Mouse (Mus musculus) forebrain, embryonic 11.5 days (tissue): ENCODE results near the gene Usf2. TPM values are rescaled to one million over a fixed set of nuclear protein-coding genes. Genes with fewer than 3 reads are reported as not detected.
A peak's percentile ranks its signal among the peaks of the same experiment; 100 is the strongest.

ENCODE experiments used
- ATAC-seq: fragments of 200-750 bp; cut with Nextera tagmentation; replicated peaks from 2 replicates; pipeline ENCODE4 v1.8.0; 2017; ENCODE audit warnings: moderate TSS enrichment; ENCODE audit not compliant: low FRiP score
- DNase-seq: peaks from one replicate; pipeline ENCODE4 v3.0.0-alpha.2; 2017; ENCODE audit warnings: low spot score
- H3K27ac ChIP-seq: fragments of 300-500 bp; sonication (generic); 2 replicates; pipeline ENCODE4 v1.5.1; 2014; ENCODE audit warnings: low read depth, low read length
- H3K27me3 ChIP-seq: fragments of 300-500 bp; sonication (generic); 2 replicates; pipeline ENCODE4 v1.6.1; 2014; ENCODE audit warnings: mild to moderate bottlenecking, low read length, mixed read lengths; ENCODE audit not compliant: control insufficient read depth, insufficient read depth
- H3K36me3 ChIP-seq: fragments of 300-500 bp; sonication (generic); 2 replicates; pipeline ENCODE4 v1.6.1; 2014; ENCODE audit warnings: mild to moderate bottlenecking, low read length, moderate library complexity, mixed read lengths; ENCODE audit not compliant: control insufficient read depth, insufficient read depth
- H3K4me1 ChIP-seq: fragments of 300-500 bp; sonication (generic); replicated peaks from 2 replicates; pipeline ENCODE4 v1.6.1; 2014; ENCODE audit warnings: low read length, mixed read lengths; ENCODE audit not compliant: control insufficient read depth, insufficient read depth
- H3K4me2 ChIP-seq: fragments of 300-500 bp; sonication (generic); 2 replicates; pipeline ENCODE4 v1.6.1; 2014; ENCODE audit warnings: low read depth, mild to moderate bottlenecking, low read length, moderate library complexity, mixed read lengths; ENCODE audit not compliant: severe bottlenecking
- H3K4me3 ChIP-seq: fragments of 300-500 bp; sonication (generic); 2 replicates; pipeline ENCODE4 v1.5.1; 2014; ENCODE audit warnings: low read depth, low read length
- H3K9ac ChIP-seq: fragments of 300-500 bp; sonication (generic); 2 replicates; pipeline ENCODE4 v1.6.1; 2014; ENCODE audit warnings: low read length
- H3K9me3 ChIP-seq: fragments of 300-500 bp; sonication (generic); 2 replicates; pipeline ENCODE4 v1.6.1; 2016; ENCODE audit warnings: low read length, mixed read lengths; ENCODE audit not compliant: control insufficient read depth
- WGBS: fragments of 180-500 bp; shearing (Covaris S2); extraction: QIAGEN DNeasy Blood & Tissue Kit; methylation state at CpG from one replicate; pipeline ENCODE4 v1.1.7; 2014; 5-methylcytosine and 5-hydroxymethylcytosine counted together
- polyA plus RNA-seq: library from polyadenylated mRNA; unstranded; fragments of >200 nt; fragmentation: Nextera tagmentation; extraction: Ambion mirVana; gene quantifications from 2 replicates; pipeline ENCODE4 v1.2.1, GENCODE M21; 2014

The Usf2 gene
- polyA plus RNA-seq, 1 experiment from 2014 or later: 29.3 TPM

DNA sequence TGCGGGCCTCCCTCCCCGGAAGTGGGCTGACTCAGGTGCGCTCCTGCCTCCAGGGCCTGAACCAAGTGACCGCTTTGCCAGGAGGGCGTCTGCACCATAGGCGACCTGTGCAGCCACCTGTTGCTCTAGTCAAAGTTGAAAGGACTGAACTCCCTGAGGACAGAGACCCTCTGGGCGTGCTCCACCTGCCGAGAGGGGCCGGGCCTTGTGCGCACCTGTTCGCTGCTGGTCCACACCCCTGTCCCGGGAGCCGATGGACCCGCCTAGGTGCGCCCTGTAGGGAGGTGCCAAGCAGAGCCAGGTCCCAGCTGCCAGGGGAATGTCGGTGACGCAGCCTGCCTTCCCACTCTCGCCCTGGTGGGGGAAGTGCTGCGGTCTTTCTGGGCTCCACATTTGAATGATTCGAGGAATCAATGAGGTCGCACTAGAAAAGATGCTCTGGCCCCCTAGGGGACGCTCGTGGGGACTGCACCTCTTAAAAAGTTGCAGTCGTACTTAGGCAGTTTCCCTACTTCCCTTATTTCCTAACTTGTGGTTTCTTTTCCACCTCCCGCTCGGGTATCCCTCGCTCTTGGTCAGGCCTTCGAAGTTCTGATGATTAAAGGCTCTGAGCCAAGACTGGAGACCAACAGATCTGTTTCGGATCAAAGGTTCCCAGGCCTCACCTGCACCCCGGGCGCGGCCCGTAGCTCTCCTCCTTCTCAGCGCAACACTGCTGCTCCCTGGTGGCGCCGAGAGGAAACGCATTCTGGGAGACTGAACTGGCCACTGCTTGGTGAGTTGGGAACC, 17.1 kb upstream of the Usf2 start, which contains the start of gene Fam187b:
TSS of gene Fam187b (plus strand) at position 290 of the 789 bp plus-strand sequence.
- peak within 1 kb of the TSS; percentile 67 for H3K9ac ChIP-seq
- ATAC-seq: peak; percentile 89
- no peak within 1 kb of the TSS for H3K27ac ChIP-seq
- peak within 1 kb of the TSS; percentile 78 for H3K4me2 ChIP-seq
- WGBS: under 1% methylated on average over 37 of the region's 37 CpGs
- no peaks in the 10 kb centered on the region; the same call in 1 of the 2 replicates for H3K36me3 ChIP-seq
- peak within 1 kb of the TSS; percentile 48 for H3K4me3 ChIP-seq
- peaks cover 4% of the 10 kb centered on the region; the same call in 1 of the 2 replicates for H3K4me1 ChIP-seq
- no peaks in the 10 kb centered on the region; the same call in 1 of the 2 replicates for H3K27me3 ChIP-seq
- H3K9me3 ChIP-seq: no peaks in the 10 kb centered on the region
- peak; percentile 92 for DNase-seq

DNA sequence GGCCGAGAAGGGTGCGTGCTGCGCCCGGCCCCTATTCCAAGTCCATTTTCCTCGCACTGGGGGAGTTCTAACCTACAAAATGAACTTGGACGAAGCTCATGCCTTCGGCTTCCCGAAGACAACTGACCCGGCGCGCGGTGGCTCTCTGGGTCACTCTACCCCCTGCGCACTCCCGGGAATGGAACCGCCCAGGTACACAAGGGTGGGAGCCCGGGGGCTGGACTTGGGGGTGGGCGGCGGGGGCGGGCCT, 16.6 kb upstream of the Usf2 start, which contains the start of gene Lsr:
TSS of gene Lsr (minus strand) at position 214 of the 250 bp plus-strand sequence.
- peak; percentile 81 for DNase-seq
- ATAC-seq: peak; percentile 78
- no peaks in the 10 kb centered on the region; the same call in 1 of the 2 replicates for H3K36me3 ChIP-seq
- H3K9me3 ChIP-seq: no peaks in the 10 kb centered on the region
- H3K27ac ChIP-seq: no peak within 1 kb of the TSS
- WGBS: 0% methylated on average over 19 of the region's 19 CpGs
- H3K4me1 ChIP-seq: peaks cover 4% of the 10 kb centered on the region; the same call in 1 of the 2 replicates
- peak within 1 kb of the TSS; percentile 67 for H3K9ac ChIP-seq
- peak within 1 kb of the TSS; percentile 48 for H3K4me3 ChIP-seq
- H3K4me2 ChIP-seq: peak within 1 kb of the TSS; percentile 78
- no peaks in the 10 kb centered on the region; the same call in 1 of the 2 replicates for H3K27me3 ChIP-seq

DNA sequence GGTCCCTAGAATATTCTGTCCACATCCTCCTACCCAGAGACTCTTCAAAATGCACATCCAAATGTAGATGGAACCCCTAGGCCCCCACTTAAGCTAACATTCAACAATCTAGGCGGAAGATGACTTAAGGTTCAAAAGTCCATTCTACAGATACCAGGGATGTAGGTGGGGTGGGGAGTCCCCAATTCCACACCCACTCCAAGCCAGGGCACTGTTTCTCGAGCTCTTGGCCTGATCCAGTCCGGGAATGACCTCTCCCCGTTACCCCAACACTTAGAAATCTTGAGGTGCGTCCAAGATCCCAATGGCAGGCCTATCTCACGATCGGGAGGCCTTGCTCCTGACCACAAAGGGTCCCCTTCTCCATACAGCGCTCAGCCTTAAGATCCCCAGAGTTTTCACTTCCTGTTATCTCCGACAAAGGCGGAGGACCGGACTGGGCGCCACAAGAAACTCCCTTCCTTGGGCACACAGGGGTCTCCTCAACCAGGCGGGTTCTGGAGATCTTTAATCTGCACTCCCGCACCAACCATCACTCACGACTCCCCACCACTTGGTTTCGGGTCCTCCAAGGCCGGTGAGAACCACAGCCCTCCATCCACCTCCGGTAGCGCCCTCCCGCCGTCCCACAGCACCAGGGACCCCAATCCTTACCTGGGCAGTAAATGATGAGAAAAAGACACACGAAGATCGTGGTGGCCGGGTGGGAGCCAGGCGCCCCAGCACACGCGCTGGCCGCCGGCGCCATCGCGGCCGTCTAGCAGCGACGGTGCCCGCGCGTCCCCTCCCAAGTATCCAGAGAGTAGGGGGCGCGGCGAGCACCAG, 16.0 kb upstream of the Usf2 start:
- H3K27ac ChIP-seq: no peak overlapping the region
- peak overlapping the region; percentile 67 for H3K9ac ChIP-seq
- H3K36me3 ChIP-seq: no peaks in the 10 kb centered on the region; the same call in 1 of the 2 replicates
- H3K27me3 ChIP-seq: no peaks in the 10 kb centered on the region; the same call in 1 of the 2 replicates
- peak overlapping the region; percentile 48 for H3K4me3 ChIP-seq
- H3K4me1 ChIP-seq: peaks cover 4% of the 10 kb centered on the region; the same call in 1 of the 2 replicates
- 2% methylated on average over 41 of the region's 41 CpGs for WGBS
- peak; percentile 63 for ATAC-seq
- peak overlapping the region; percentile 78 for H3K4me2 ChIP-seq
- no peak for DNase-seq
- H3K9me3 ChIP-seq: no peaks in the 10 kb centered on the region

DNA sequence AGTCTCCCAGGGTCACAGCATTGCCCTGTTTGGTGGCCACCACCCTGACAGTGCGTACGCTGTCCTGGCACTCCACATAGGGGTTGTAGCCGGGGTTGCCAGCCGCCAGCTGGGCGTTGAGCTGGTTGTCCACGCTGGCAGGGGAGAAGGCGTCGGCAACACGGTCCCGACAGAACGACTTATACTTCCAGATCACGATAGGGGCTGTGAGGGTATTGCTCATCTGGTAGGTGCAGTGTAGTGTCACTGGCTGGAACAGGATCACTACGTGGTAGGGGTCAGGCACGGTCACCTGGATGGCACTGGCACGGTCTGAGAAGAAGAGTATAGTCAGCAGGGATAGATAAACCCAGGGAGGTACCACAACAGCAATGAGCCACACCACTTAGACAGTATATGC, 15.3 kb upstream of the Usf2 start:
- H3K4me3 ChIP-seq: peak overlapping the region; percentile 48
- H3K4me2 ChIP-seq: peak overlapping the region; percentile 78
- no peaks in the 10 kb centered on the region; the same call in 1 of the 2 replicates for H3K36me3 ChIP-seq
- ATAC-seq (no peak), DNase-seq (no peak)
- no peak overlapping the region for H3K27ac ChIP-seq
- H3K27me3 ChIP-seq: no peaks in the 10 kb centered on the region; the same call in 1 of the 2 replicates
- peaks cover 4% of the 10 kb centered on the region; the same call in 1 of the 2 replicates for H3K4me1 ChIP-seq
- no peak overlapping the region for H3K9ac ChIP-seq
- no peaks in the 10 kb centered on the region for H3K9me3 ChIP-seq
- 92% methylated on average over 15 of the region's 15 CpGs for WGBS

DNA sequence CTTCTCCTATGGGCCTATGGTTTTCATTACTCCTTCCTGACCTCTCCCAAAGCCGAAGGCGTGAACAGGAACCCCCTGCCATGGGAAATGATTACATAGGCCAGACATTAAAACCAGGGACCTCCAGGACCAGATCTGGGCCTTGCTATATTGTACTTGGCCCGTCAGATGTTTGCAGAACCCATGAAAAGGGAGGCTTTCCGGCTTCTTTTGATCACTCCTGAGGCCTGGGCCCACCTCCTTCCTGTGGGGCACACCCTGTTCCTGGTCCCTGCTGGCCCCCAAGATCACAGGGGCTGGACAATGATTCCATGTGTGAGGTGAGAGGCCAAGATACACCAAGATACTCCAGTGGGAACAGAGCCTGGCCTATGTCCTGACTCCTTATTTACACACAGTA, 12.6 kb upstream of the Usf2 start:
- Histone ChIP-seq H3K36me3 (no peaks in the 10 kb centered on the region; the same call in 1 of the 2 replicates), H3K4me2 (no peak overlapping the region), H3K27me3 (no peaks in the 10 kb centered on the region; the same call in 1 of the 2 replicates), H3K9ac (no peak overlapping the region), H3K9me3 (no peaks in the 10 kb centered on the region), H3K4me1 (peaks cover 4% of the 10 kb centered on the region; the same call in 1 of the 2 replicates), H3K27ac (no peak overlapping the region), H3K4me3 (no peak overlapping the region)
- ATAC-seq (no peak), DNase-seq (no peak)
- 91% methylated on average over 4 of the region's 4 CpGs for WGBS

DNA sequence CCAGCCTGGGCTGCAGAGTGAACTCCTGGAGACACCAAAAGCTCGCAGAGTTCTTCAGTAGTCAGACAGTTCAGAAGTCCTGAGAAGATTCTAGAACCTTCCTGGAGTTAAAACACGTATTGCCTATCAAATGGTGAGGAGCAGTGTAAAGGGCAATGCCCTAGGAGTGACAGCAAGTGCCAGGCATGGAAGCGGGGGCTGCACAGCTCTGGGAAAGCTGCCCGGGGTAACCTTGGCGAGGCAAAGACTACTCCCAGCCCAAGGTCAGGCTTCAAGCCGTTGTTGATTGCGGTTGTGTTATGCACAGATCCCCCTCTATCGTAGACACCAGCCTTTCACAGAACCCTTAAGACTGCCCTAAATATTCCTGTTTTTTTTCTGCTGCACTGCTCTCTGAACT, 12.0 kb upstream of the Usf2 start:
- no peak overlapping the region for H3K4me3 ChIP-seq
- DNase-seq: no peak
- no peaks in the 10 kb centered on the region; the same call in 1 of the 2 replicates for H3K27me3 ChIP-seq
- H3K4me1 ChIP-seq: peaks cover 4% of the 10 kb centered on the region; the same call in 1 of the 2 replicates
- no peaks in the 10 kb centered on the region for H3K9me3 ChIP-seq
- no peak overlapping the region for H3K4me2 ChIP-seq
- 93% methylated on average over 8 of the region's 8 CpGs for WGBS
- ATAC-seq: no peak
- no peak overlapping the region for H3K9ac ChIP-seq
- H3K36me3 ChIP-seq: no peaks in the 10 kb centered on the region; the same call in 1 of the 2 replicates
- no peak overlapping the region for H3K27ac ChIP-seq

DNA sequence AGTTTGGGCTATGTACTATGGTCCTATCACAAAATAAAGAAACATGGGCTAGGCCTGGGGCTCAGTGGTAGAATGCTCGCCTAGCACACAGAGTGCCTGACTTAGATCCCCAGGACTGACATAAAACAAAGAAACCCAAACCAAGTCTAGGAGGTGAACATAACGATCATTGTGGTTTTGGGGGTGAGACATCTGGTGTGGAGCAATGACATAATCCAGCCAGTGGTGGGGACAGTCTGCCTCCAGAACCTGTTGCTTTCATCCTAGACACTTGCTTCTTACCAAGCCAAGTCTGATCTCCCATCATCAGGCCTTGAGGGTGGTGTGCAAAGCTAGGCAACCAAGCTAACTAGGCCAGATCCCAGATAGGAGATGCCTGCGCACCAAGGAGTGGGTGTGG, 10.1 kb upstream of the Usf2 start:
- ATAC-seq (no peak), DNase-seq (no peak)
- Histone ChIP-seq H3K9ac (no peak overlapping the region), H3K36me3 (no peaks in the 10 kb centered on the region; the same call in 1 of the 2 replicates), H3K4me2 (no peak overlapping the region), H3K27me3 (no peaks in the 10 kb centered on the region), H3K4me3 (no peak overlapping the region), H3K27ac (no peak overlapping the region), H3K4me1 (no peaks in the 10 kb centered on the region), H3K9me3 (no peaks in the 10 kb centered on the region)
- 85% methylated on average over 3 of the region's 3 CpGs for WGBS

DNA sequence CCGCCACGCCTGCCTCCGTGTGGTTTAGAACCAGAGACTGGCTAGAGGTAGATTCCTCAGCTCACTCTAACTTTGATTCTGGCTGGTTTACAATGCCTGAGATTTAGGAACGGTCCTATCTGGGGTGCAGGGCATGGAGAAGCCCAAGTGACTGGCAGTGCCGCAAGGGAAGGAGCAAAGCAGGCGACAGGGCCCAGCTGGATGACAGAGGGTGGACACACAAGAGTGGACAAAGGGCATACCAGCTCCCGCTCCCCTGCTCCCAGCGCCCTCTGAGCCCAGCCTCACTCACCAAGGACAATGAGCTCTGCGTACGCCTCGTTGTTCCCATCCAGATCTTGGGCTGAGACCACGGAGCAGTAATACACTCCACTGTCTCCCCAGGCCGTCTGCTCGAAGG, 9.1 kb upstream of the Usf2 start:
- H3K4me2 ChIP-seq: no peak overlapping the region
- H3K27ac ChIP-seq: no peak overlapping the region
- no peak overlapping the region for H3K9ac ChIP-seq
- H3K36me3 ChIP-seq: no peaks in the 10 kb centered on the region; the same call in 1 of the 2 replicates
- no peak for ATAC-seq
- no peaks in the 10 kb centered on the region for H3K4me1 ChIP-seq
- no peaks in the 10 kb centered on the region for H3K9me3 ChIP-seq
- WGBS: 73% methylated on average over 14 of the region's 14 CpGs
- no peak overlapping the region for H3K4me3 ChIP-seq
- H3K27me3 ChIP-seq: no peaks in the 10 kb centered on the region
- DNase-seq: no peak
